Mouse (Mus musculus) embryonic fibroblast, embryonic 13.5 days (primary cell): Measurements from ENCODE around the gene Hspb8. TPM values are rescaled to one million over a fixed set of nuclear protein-coding genes. Genes with fewer than 3 reads are reported as not detected.
"Not testable (repeated sequence)": the region's sequence is repeated elsewhere in the genome, so short reads cannot be mapped to it uniquely, and the experiment has no call there.

Source experiments
- H3K27ac ChIP-seq: 2 replicates; pipeline ENCODE4 v1.5.1; 2012; ENCODE audit warnings: low read length, control low read depth, inconsistent platforms; ENCODE audit not compliant: insufficient read depth
- H3K4me1 ChIP-seq: 2 replicates; pipeline ENCODE4 v1.6.1; 2011; ENCODE audit warnings: low read length; ENCODE audit not compliant: control insufficient read depth, insufficient read depth
- H3K4me3 ChIP-seq: 2 replicates; pipeline ENCODE4 v1.5.1; 2011; ENCODE audit warnings: mild to moderate bottlenecking, control low read depth, low read length; ENCODE audit not compliant: insufficient read depth
- CTCF ChIP-seq: IDR thresholded peaks from 2 replicates; pipeline ENCODE4 v1.5.1; 2011; ENCODE audit warnings: mild to moderate bottlenecking, control low read depth, low read length, moderate library complexity, borderline replicate concordance; ENCODE audit not compliant: insufficient read depth
- POLR2A ChIP-seq: IDR thresholded peaks from 2 replicates; pipeline ENCODE4 v1.6.1; 2011; ENCODE audit warnings: low read depth, mild to moderate bottlenecking, control low read depth, low read length, moderate library complexity
- polyA plus RNA-seq: library from polyadenylated mRNA; stranded (reverse); fragments of >200 nt; gene quantifications from 2 replicates; pipeline ENCODE4 v1.2.4, GENCODE M21; 2011; ENCODE audit warnings: low read depth; ENCODE audit not compliant: missing spikeins, insufficient read length

Gene Hspb8
- polyA plus RNA-seq, 1 experiment = 46.5 TPM

- TF ChIP-seq CTCF = 0 out of 2 replicates have a peak, but pooled peaks have one; percentile 2
- no peak for TF ChIP-seq POLR2A
- Histone ChIP-seq H3K27ac (no peak overlapping the region), H3K4me1 (0 out of 2 replicates have a peak, but pooled peaks cover 2% of the 10 kb centered on the region), H3K4me3 (no peak overlapping the region)
These were observed 13.5 kb upstream of the Hspb8 start for GRCm38 (mm10) chr5:116436117-116436516.

DNA sequence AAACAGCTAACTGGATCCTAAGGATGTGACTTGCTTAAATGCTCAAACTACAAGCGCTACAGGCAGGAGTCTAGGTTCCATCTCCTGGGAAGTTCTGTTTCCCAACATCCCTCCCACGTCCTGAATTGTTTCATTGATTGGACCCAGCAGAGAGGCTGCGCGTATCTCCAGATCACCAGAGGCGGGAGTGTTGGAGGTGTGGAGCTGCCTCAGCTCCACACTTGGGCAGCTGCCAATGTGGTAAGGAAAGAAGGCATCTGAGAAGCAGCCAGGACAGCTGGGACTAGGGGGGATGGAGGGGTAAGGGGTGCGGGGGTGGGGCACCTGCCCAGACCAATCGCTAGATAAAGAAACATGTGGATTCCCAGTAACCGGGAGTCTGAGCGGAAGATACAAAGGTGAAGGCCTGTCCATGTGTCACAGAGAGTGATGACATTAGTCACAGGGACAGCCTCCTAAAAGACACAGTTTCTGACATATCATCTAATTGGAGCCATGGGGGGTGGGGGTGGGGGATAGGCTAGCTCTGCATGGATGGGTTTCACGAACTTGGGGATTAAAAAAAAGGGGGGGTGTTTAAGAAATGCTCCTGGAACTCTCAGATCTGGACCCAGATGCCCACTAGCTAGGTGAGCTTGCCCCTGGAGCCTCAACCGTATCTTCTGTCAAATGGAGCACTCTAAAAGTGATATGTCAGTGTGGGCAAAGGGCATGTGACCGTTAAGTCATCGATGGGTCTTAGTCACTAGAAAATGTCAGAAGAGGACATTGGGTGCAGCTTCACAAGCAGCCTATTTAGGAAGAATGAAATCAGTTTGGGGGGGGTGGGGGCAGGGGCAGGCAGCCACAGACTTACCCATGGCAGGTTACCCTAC is 12.5 kb upstream of the Hspb8 start:
- no peak for TF ChIP-seq CTCF
- no peak for TF ChIP-seq POLR2A
- no peaks in the 10 kb centered on the region for H3K4me1 ChIP-seq
- H3K4me3 ChIP-seq = no peak overlapping the region
- no peak overlapping the region for H3K27ac ChIP-seq

GRCm38 (mm10) chr5:116432871-116433270 is 10.2 kb upstream of the Hspb8 start:
- Histone ChIP-seq H3K4me1 (no peaks in the 10 kb centered on the region), H3K27ac (no peak overlapping the region), H3K4me3 (no peak overlapping the region)
- TF ChIP-seq CTCF (no peak), POLR2A (no peak)

DNA sequence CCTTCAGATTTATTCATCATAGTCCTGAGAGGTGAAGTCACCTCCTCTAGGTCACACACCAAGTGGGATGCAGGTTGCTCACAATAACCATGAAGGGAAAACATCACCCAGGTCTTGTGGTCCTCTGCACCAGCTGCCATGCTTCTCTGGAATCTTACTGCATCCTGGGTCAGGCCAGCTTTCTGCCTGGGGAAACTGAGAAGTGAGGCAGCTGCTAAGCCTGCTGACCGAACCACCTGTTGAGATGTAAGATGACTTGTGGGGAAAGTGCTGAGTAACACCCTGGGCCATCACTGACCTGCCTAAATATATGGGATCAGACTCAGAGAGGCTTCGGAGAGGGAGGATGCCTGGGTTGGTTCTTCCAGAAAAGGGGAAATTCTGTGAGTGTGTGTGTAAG is 4.0 kb upstream of the Hspb8 start:
- no peak overlapping the region for H3K27ac ChIP-seq
- H3K4me3 ChIP-seq = no peak overlapping the region
- no peaks in the 10 kb centered on the region; the same call in 1 of the 2 replicates for H3K4me1 ChIP-seq
- TF ChIP-seq CTCF = no peak
- no peak for TF ChIP-seq POLR2A

- H3K27ac ChIP-seq, H3K4me1 ChIP-seq: not testable (repeated sequence)
These were observed 3.0 kb upstream of the Hspb8 start for GRCm38 (mm10) chr5:116425709-116426108.

DNA sequence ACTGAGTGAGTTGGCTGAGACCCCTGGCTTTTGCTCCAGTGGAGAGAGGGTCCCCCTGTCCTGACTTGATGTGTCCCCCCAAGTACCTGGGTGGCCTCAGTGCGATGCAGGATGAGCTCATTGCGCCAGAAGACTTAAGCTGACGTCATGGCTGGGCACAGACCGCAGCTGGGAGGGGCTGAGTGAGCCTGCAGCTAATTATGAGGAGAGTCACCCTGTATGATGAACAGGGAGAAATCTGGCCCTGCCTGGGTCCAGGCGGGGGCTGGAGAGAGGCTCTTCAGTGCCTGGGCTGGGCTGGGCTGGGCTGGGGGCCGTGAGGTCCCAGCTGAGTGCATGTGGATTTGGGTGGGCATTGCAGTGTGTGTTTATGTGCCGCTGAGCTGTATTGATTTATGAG is 2.6 kb upstream of the Hspb8 start:
- Histone ChIP-seq H3K4me3 (no peak overlapping the region), H3K4me1 (no peaks in the 10 kb centered on the region; the same call in none of the 2 replicates), H3K27ac (no peak overlapping the region)
- TF ChIP-seq CTCF (no peak), POLR2A (no peak)

More at GRCm38 (mm10) chr5:116425709-116426108, 3.0 kb upstream of the Hspb8 start:
- not testable (repeated sequence) for H3K4me3 ChIP-seq

DNA sequence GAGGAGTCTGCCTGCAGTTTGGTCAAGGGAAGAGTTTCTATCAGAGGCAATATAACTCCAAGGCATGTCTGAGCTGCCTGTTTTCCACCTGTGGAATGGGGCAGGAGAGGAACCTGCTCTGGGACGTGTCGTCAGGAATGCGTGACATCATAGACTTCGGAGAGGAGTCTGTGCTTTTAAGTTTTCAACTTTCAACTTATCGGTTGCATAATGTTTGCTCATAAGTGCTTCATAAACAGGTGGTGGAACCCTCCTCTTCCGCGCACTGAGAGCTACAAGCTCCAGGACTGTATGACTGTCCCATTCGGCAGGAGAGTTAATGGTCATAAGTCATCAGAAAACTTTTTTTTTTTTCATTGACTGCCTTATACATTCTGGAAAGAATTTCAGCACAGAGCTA is 1.1 kb upstream of the Hspb8 start:
- no peak for TF ChIP-seq CTCF

GRCm38 (mm10) chr5:116421791-116422481 is 728 bp downstream of the Hspb8 start:
- Histone ChIP-seq H3K4me3 (peak overlapping the region; percentile 46), H3K27ac (peak overlapping the region; percentile 70), H3K4me1 (peaks cover 3% of the 10 kb centered on the region)
- TF ChIP-seq CTCF (no peak), POLR2A (peak; percentile 15; the same call in 1 of the 2 replicates)

More for the DNA sequence above, 1.1 kb upstream of the Hspb8 start:
- no peak overlapping the region for H3K4me3 ChIP-seq
- H3K4me1 ChIP-seq = peaks cover 3% of the 10 kb centered on the region
- no peak overlapping the region for H3K27ac ChIP-seq

DNA sequence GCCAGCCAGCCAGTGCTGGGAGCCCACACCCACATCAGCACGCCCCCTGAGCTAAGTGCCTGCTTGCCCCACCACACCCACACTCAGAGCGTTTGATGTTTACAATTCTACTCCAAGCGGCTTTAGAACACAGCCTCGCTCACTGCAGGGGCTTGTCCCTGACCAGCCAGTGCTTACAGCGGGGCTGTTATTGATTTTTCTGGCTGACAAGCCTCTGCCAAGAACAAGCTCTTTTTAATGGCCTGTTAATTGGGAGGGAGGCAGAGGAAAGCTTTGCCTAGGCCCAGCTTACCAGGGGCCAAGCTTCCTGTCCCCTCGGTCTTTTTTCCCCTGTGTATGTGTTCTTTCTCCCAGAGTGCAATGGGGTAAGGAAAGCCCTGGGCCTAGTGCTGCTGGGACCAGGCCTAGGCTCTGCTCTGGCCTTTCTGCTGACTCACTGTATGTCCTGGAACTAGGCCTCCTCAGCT is 1.9 kb downstream of the Hspb8 start:
- no peak for TF ChIP-seq CTCF
- peak; percentile 28; the same call in 1 of the 2 replicates for TF ChIP-seq POLR2A
- Histone ChIP-seq H3K27ac (peak overlapping the region; percentile 85), H3K4me1 (peaks cover 3% of the 10 kb centered on the region), H3K4me3 (peak overlapping the region; percentile 54)

GRCm38 (mm10) chr5:116420213-116420612 is 2.5 kb downstream of the Hspb8 start:
- H3K4me3 ChIP-seq = peak overlapping the region; percentile 54
- H3K27ac ChIP-seq = peak overlapping the region; percentile 85

More at GRCm38 (mm10) chr5:116420213-116420612, 2.5 kb downstream of the Hspb8 start:
- TF ChIP-seq POLR2A = no peak; the same call in 1 of the 2 replicates
- TF ChIP-seq CTCF = no peak
- H3K4me1 ChIP-seq = peaks cover 3% of the 10 kb centered on the region
